Mouse (Mus musculus) brain, embryonic 14.5 days (tissue): ENCODE measurements around the gene Atxn1.

Experiments
- CTCF ChIP-seq: fragments of 200-500 bp; IDR thresholded peaks from 2 replicates; pipeline ENCODE4 v1.5.1; 2012; ENCODE audit warnings: inconsistent platforms, mild to moderate bottlenecking, moderate library complexity, borderline replicate concordance; ENCODE audit not compliant: insufficient read depth, insufficient read length; ENCODE audit errors: extremely low read depth
- POLR2A ChIP-seq: fragments of 200-500 bp; IDR thresholded peaks from 2 replicates; pipeline ENCODE4 v1.6.1; 2012; ENCODE audit warnings: mild to moderate bottlenecking, inconsistent platforms, borderline replicate concordance; ENCODE audit not compliant: poor library complexity, insufficient read depth, insufficient read length, severe bottlenecking; ENCODE audit errors: extremely low read depth

GRCm38 (mm10) chr13:45950355-45950861 lies 14.4 kb downstream of the Atxn1 start:
- TF ChIP-seq POLR2A (no peak), CTCF (no peak)
